Mouse (Mus musculus): ENCODE results near the gene Adtrp. TPM values are rescaled to one million over a fixed set of nuclear protein-coding genes. Genes with fewer than 3 reads are reported as not detected.

The Adtrp gene
- polyA plus RNA-seq, 1 experiment from 2014 or later: not detected

- H3K36me3 ChIP-seq (replicated peaks): no peaks in the 10 kb centered on the region
- H3K4me1 ChIP-seq: peaks cover 6% of the 10 kb centered on the region
- 0 out of 2 replicates have a peak, but pooled peaks cover 3% of the 10 kb centered on the region for H3K27me3 ChIP-seq (ENCODE audit: poor library complexity, severe bottlenecking)
- no peak overlapping the region for H3K4me3 ChIP-seq
- no peaks in the 10 kb centered on the region for H3K9me3 ChIP-seq
- 43% methylated on average over 2 of the region's 2 CpGs for WGBS
- no peak for DNase-seq (ENCODE audit: extremely low spot score, low spot score)
- no peak overlapping the region for H3K27ac ChIP-seq
These were observed 24.9 kb downstream of the Adtrp start for GRCm38 (mm10) chr13:41822617-41823016.

DNA sequence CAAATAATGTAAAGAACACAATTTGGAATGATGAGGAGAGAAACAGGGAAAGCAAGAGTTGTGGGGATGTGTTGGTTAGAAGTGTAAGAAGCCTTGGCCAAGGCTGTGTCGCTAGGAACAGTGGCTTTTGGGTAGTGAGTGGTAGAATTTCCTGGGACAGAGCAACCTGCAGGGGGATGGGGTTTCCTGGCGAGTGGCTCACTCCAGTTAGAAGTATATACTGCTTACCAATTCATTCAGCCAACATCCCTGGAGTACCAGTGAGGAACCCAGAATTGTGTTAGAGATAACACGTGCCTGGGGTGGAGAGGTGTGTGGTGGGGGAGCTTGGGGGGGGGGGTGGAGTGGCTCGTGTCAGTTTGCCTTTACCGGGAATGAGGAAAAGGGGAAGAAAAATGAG is 25.4 kb downstream of the Adtrp start:
- no peak overlapping the region for H3K4me3 ChIP-seq
- H3K27me3 ChIP-seq (ENCODE audit: poor library complexity, severe bottlenecking): 0 out of 2 replicates have a peak, but pooled peaks cover 3% of the 10 kb centered on the region
- H3K9me3 ChIP-seq: no peaks in the 10 kb centered on the region
- no peak overlapping the region for H3K27ac ChIP-seq
- no peaks in the 10 kb centered on the region for H3K36me3 ChIP-seq (replicated peaks)
- H3K4me1 ChIP-seq: peaks cover 6% of the 10 kb centered on the region
- WGBS: 32% methylated on average over 5 of the region's 5 CpGs
- no peak for DNase-seq (ENCODE audit: extremely low spot score, low spot score)

DNA sequence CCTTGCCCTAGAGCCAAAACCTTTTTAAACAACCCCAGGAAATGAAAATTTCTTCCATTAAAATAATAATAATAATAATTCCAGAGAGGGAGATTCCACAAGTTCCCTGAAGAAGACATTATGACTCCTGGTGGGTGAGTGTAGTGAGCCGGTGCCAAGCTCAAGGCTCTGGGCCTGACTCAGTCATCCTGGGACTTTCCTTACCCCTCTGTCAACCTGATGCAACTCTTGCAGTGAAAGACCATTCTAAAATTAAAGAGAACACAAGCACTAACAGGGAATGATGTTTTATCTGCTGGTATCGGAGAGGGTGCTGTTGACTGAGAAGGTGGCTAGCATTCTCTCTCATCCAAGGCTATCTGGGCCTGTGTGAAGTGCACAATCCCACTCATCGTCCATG is 26.5 kb downstream of the Adtrp start:
- Histone ChIP-seq H3K27ac (no peak overlapping the region), H3K4me3 (no peak overlapping the region), H3K9me3 (no peaks in the 10 kb centered on the region), H3K27me3 (ENCODE audit: poor library complexity, severe bottlenecking) (0 out of 2 replicates have a peak, but pooled peaks cover 3% of the 10 kb centered on the region), H3K36me3 (replicated peaks) (no peaks in the 10 kb centered on the region), H3K4me1 (peaks cover 6% of the 10 kb centered on the region)
- WGBS: 91% methylated on average over 3 of the region's 3 CpGs
- no peak for DNase-seq (ENCODE audit: extremely low spot score, low spot score)

GRCm38 (mm10) chr13:41819918-41820317 is 27.6 kb downstream of the Adtrp start:
- Histone ChIP-seq H3K9me3 (no peaks in the 10 kb centered on the region), H3K27me3 (ENCODE audit: poor library complexity, severe bottlenecking) (0 out of 2 replicates have a peak, but pooled peaks cover 3% of the 10 kb centered on the region), H3K4me3 (no peak overlapping the region), H3K4me1 (peaks cover 6% of the 10 kb centered on the region), H3K27ac (no peak overlapping the region), H3K36me3 (replicated peaks) (no peaks in the 10 kb centered on the region)
- DNase-seq (ENCODE audit: extremely low spot score, low spot score): no peak
- WGBS: 92% methylated on average over 4 of the region's 4 CpGs

- H3K27ac ChIP-seq: no peak overlapping the region
- H3K36me3 ChIP-seq (replicated peaks): no peaks in the 10 kb centered on the region
- H3K4me3 ChIP-seq: no peak overlapping the region
- 0 out of 2 replicates have a peak, but pooled peaks cover 3% of the 10 kb centered on the region for H3K27me3 ChIP-seq (ENCODE audit: poor library complexity, severe bottlenecking)
- no peaks in the 10 kb centered on the region for H3K9me3 ChIP-seq
- H3K4me1 ChIP-seq: peaks cover 6% of the 10 kb centered on the region
- WGBS: 92% methylated on average over 4 of the region's 4 CpGs
- DNase-seq (ENCODE audit: extremely low spot score, low spot score): no peak
These were observed 28.0 kb downstream of the Adtrp start for GRCm38 (mm10) chr13:41819484-41819883.

DNA sequence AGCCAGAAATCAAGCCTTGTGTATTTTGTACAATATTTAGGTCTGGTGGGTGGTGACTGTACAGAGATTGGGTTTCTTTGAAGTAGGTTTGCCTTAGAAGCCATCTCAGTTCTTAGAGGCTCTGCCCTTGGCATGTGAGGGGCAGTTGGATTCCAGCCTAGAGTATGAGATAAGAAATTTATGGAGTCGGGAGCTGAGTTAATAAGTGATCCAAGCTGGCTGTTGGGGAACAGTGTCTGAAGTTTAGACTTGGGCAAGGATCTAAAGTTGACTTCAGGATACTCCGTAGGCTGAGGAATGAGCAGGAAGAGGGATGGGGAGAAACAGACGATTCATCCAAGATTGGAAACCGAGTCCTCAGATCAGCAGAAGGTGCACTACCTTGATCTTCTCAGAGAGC is 29.9 kb downstream of the Adtrp start:
- Histone ChIP-seq H3K4me3 (no peak overlapping the region), H3K4me1 (peaks cover 4% of the 10 kb centered on the region), H3K27me3 (ENCODE audit: poor library complexity, severe bottlenecking) (0 out of 2 replicates have a peak, but pooled peaks cover 3% of the 10 kb centered on the region), H3K9me3 (no peaks in the 10 kb centered on the region), H3K36me3 (replicated peaks) (no peaks in the 10 kb centered on the region), H3K27ac (no peak overlapping the region)
- no peak for DNase-seq (ENCODE audit: extremely low spot score, low spot score)
- WGBS: 96% methylated on average over 4 of the region's 4 CpGs

GRCm38 (mm10) chr13:41816643-41817042 is 30.8 kb downstream of the Adtrp start:
- no peak for DNase-seq (ENCODE audit: extremely low spot score, low spot score)
- WGBS: 94% methylated on average over 4 of the region's 4 CpGs
- Histone ChIP-seq H3K4me1 (no peaks in the 10 kb centered on the region), H3K27ac (no peak overlapping the region), H3K36me3 (replicated peaks) (no peaks in the 10 kb centered on the region), H3K4me3 (no peak overlapping the region), H3K27me3 (ENCODE audit: poor library complexity, severe bottlenecking) (0 out of 2 replicates have a peak, but pooled peaks cover 3% of the 10 kb centered on the region), H3K9me3 (no peaks in the 10 kb centered on the region)

DNA sequence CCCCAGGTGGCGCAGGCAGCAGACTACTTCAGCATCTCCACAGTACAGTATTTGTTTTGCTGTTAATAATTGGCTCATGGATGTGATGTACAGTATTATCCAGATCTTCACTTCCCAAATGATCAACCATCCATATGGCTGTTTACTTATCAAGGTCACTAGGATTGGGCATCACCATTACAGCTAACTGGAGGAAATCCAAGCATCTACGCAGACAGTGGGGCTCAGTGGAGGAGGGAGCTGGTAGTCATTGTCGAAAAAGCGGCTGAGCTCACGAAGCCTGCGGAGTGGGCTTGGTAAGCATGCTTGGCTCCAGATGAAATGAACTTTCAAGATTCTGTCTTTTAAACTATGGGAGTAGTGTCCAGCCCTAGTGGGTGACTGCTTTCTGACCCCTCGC is 36.7 kb downstream of the Adtrp start:
- WGBS: 92% methylated on average over 7 of the region's 7 CpGs
- Histone ChIP-seq H3K36me3 (replicated peaks) (no peaks in the 10 kb centered on the region), H3K4me3 (no peak overlapping the region), H3K9me3 (no peaks in the 10 kb centered on the region), H3K27ac (no peak overlapping the region), H3K27me3 (ENCODE audit: poor library complexity, severe bottlenecking) (no peaks in the 10 kb centered on the region), H3K4me1 (peaks cover 17% of the 10 kb centered on the region)
- no peak for DNase-seq (ENCODE audit: extremely low spot score, low spot score)

DNA sequence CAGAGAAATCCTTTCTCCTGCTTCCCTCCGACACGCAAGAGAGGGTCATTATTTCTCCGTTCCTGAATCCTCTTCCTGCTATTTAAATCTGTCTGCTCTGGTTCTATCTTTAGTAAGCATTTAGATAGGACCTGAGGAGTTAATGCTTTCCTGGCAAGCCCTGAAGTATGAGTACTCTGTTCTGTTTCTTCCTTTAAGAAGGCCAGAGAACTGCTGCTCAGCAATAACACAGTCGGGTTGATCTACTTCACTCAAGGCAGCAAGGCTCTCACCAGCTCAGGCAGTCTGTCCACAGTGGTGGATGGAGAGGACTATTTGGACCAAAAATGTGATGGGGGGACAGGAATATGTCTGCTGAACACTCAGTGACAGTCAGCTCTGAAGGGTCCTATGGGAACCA is 39.7 kb downstream of the Adtrp start:
- Histone ChIP-seq H3K9me3 (no peaks in the 10 kb centered on the region), H3K4me1 (peaks cover 24% of the 10 kb centered on the region), H3K27ac (peak overlapping the region; percentile 79), H3K36me3 (replicated peaks) (no peaks in the 10 kb centered on the region), H3K4me3 (no peak overlapping the region), H3K27me3 (ENCODE audit: poor library complexity, severe bottlenecking) (no peaks in the 10 kb centered on the region)
- no peak for DNase-seq (ENCODE audit: extremely low spot score, low spot score)
- 73% methylated on average over 4 of the region's 4 CpGs for WGBS

GRCm38 (mm10) chr13:41807300-41807699 is 40.2 kb downstream of the Adtrp start:
- DNase-seq (ENCODE audit: extremely low spot score, low spot score): no peak
- Histone ChIP-seq H3K27ac (peak overlapping the region; percentile 79), H3K27me3 (ENCODE audit: poor library complexity, severe bottlenecking) (no peaks in the 10 kb centered on the region)

DNA sequence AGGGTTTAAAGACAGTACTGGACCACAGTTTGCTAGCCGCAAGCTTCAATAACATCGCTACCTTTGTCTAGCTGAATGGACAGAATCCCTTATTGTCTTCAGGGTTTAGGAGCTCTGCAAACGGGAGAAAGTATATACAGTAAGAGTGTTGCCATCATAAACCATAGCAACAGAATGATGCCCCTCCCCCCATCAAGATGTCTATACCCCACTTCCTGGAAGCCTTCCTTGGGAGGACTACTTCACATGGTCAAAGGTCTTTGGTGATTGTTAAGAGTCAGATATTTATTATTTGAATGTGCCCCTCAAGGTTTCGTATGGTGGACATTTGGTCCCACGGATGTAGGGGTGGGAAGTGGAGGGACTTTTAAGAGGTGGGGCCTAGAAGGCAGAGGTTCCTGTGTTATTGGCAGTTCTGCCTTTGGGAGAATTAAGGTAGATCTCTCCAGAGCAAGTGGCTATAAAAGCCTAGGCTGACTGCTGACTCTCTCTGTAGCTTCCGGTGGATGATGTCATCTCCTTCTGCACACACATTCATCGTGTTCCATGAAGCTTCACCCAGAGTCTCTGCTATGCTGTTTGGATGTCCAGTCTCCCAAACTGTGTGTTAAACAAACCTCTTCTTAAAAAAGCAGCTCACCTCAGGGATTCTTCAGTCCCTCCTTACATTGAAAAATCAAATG is 42.2 kb downstream of the Adtrp start:
- WGBS: 93% methylated on average over 7 of the region's 7 CpGs
- no peak for DNase-seq (ENCODE audit: extremely low spot score, low spot score)
- H3K4me1 ChIP-seq: peaks cover 48% of the 10 kb centered on the region

More at GRCm38 (mm10) chr13:41807300-41807699, 40.2 kb downstream of the Adtrp start:
- no peaks in the 10 kb centered on the region for H3K9me3 ChIP-seq
- WGBS: 60% methylated on average over 4 of the region's 4 CpGs
- H3K4me3 ChIP-seq: no peak overlapping the region
- H3K4me1 ChIP-seq: peaks cover 28% of the 10 kb centered on the region
- no peaks in the 10 kb centered on the region for H3K36me3 ChIP-seq (replicated peaks)

GRCm38 (mm10) chr13:41803656-41804265 is 43.7 kb downstream of the Adtrp start:
- WGBS: 92% methylated on average over 8 of the region's 8 CpGs
- DNase-seq (ENCODE audit: extremely low spot score, low spot score): no peak
- H3K27me3 ChIP-seq (ENCODE audit: poor library complexity, severe bottlenecking): no peaks in the 10 kb centered on the region
- no peaks in the 10 kb centered on the region for H3K36me3 ChIP-seq (replicated peaks)
- H3K9me3 ChIP-seq: no peaks in the 10 kb centered on the region
- peaks cover 50% of the 10 kb centered on the region for H3K4me1 ChIP-seq
- H3K27ac ChIP-seq: no peak overlapping the region
- H3K4me3 ChIP-seq: no peak overlapping the region

More for the DNA sequence above, 42.2 kb downstream of the Adtrp start:
- Histone ChIP-seq H3K9me3 (no peaks in the 10 kb centered on the region), H3K27ac (no peak overlapping the region), H3K27me3 (ENCODE audit: poor library complexity, severe bottlenecking) (no peaks in the 10 kb centered on the region), H3K4me3 (no peak overlapping the region), H3K36me3 (replicated peaks) (no peaks in the 10 kb centered on the region)

DNA sequence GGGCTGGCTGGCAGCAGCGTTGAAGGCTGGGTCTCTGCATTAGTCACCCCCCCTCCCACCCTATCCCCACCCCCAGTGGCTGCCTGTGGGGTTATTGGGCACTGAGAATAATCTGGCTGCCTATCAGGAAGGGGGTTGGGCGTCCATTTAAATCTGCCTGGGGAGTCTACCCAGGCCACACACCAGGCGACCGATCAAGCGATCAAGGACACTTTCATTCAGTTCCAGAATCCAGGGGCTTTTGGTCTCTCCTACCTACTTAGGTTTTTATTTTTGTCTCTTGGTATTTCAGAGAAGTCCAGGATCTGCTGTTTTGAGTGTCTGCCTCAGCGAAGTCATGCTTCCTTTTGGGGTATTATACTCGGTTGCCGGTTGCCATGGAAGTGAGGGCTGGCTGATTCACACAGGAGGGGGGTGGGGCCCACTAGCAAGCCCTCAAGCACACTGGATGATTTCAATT is 46.3 kb downstream of the Adtrp start:
- DNase-seq (ENCODE audit: extremely low spot score, low spot score): peak; percentile 68
- 5% methylated on average over 8 of the region's 8 CpGs for WGBS
- Histone ChIP-seq H3K27me3 (ENCODE audit: poor library complexity, severe bottlenecking) (no peaks in the 10 kb centered on the region), H3K36me3 (replicated peaks) (no peaks in the 10 kb centered on the region), H3K4me1 (peaks cover 33% of the 10 kb centered on the region), H3K27ac (peak overlapping the region; percentile 83), H3K4me3 (peak overlapping the region; percentile 38), H3K9me3 (no peaks in the 10 kb centered on the region)
